In the genomic region with DNA sequence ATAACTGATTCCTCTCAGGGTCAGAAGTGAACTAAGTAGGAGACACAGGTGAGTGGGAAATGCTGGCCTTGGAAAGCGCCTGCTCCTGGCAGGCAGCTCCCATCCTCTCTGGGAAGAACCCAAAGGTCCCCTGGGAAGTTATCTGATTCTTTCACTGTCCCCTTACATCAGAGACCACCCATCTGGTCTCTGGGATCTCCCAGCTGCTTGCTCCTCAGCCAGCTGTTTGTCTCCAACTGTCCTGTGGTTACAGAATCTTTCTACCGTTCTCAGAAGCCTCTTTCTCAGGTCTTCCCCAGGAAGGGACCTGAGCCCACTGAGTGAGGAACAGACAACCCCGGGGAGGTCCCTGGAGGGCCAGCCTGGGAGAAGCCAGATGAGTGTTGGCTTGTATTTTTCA, we compare ENCODE assay signal across 32 mouse cellular contexts. TPM values are rescaled to one million over a fixed set of nuclear protein-coding genes. Genes with fewer than 3 reads are reported as not detected.
DNase-seq lines count a peak whose midpoint lies in the region; ATAC-seq and TF ChIP-seq lines count a peak whose summit lies in the region.
"Had no signal": no experiment of that assay in that cellular context is flagged by ENCODE, and none has a peak within 500 bp of the region (broad histone marks: within the 10 kb centered on the region; RNA-seq: fewer than 3 reads in every experiment).

No protein-coding gene starts in this region.

- H3K79me2 ChIP-seq in heart, adult 2 months (replicated peaks; ENCODE audit: control insufficient read depth, insufficient read depth, low read length), result no peaks in the 10 kb centered on the region

- TF ChIP-seq CTCF in layer of hippocampus, adult 2 months (conservative IDR thresholded peaks at IDR 0.05), result no peak
- TF ChIP-seq CTCF in heart, adult 2 months (IDR thresholded peaks at IDR 0.05), result no peak

- H3K9ac ChIP-seq in forebrain, embryonic 15.5 days (replicated peaks), result no peak overlapping the region
- no peak overlapping the region for H3K9ac ChIP-seq in forebrain, embryonic 14.5 days (ENCODE audit: low read length)
- H3K9ac ChIP-seq in heart, adult 2 months (ENCODE audit: low read depth, low read length), result no peak overlapping the region
- H3K9ac ChIP-seq: embryonic facial prominence, embryonic 12.5 days; hindbrain, embryonic 12.5 days; hindbrain, embryonic 15.5 days had no signal

- H3K4me3 ChIP-seq in forebrain, embryonic 15.5 days, result no peak overlapping the region
- H3K4me3 ChIP-seq in forebrain, embryonic 14.5 days (ENCODE audit: low read depth, low read length), result no peak overlapping the region
- H3K4me3 ChIP-seq in layer of hippocampus, adult 2 months, result no peak overlapping the region
- H3K4me3 ChIP-seq in heart, adult 2 months, result no peak overlapping the region
- H3K4me3 ChIP-seq: embryonic facial prominence, embryonic 12.5 days; erythroblast, embryonic 14.5 days; hindbrain, embryonic 12.5 days; hindbrain, embryonic 15.5 days had no signal

- TF ChIP-seq POLR2A in heart, adult 2 months (IDR thresholded peaks at IDR 0.05; ENCODE audit: insufficient read depth, low read depth, low read length), result no peak

- no peaks in the 10 kb centered on the region for H3K9me3 ChIP-seq in forebrain, embryonic 15.5 days
- H3K9me3 ChIP-seq in forebrain, embryonic 14.5 days (replicated peaks; ENCODE audit: control insufficient read depth, low read length), result no peaks in the 10 kb centered on the region
- H3K9me3 ChIP-seq: embryonic facial prominence, embryonic 12.5 days; hindbrain, embryonic 12.5 days; hindbrain, embryonic 15.5 days had no signal

- no peak overlapping the region for H3K4me2 ChIP-seq in forebrain, embryonic 15.5 days (replicated peaks)
- no peak overlapping the region for H3K4me2 ChIP-seq in forebrain, embryonic 14.5 days (ENCODE audit: low read length)
- H3K4me2 ChIP-seq: embryonic facial prominence, embryonic 12.5 days; heart, embryonic 11.5 days; hindbrain, embryonic 12.5 days; hindbrain, embryonic 15.5 days had no signal

- peaks cover 27% of the 10 kb centered on the region for H3K4me1 ChIP-seq in forebrain, embryonic 15.5 days
- H3K4me1 ChIP-seq in forebrain, embryonic 14.5 days (ENCODE audit: control insufficient read depth, insufficient read depth, low read length), result no peaks in the 10 kb centered on the region
- no peaks in the 10 kb centered on the region for H3K4me1 ChIP-seq in heart, adult 2 months (ENCODE audit: control insufficient read depth, insufficient read depth, low read length)

- peak overlapping the region; percentile 72 for H3K27ac ChIP-seq in forebrain, embryonic 15.5 days (replicated peaks)
- no peak overlapping the region for H3K27ac ChIP-seq in forebrain, embryonic 14.5 days (ENCODE audit: low read depth, low read length)
- H3K27ac ChIP-seq in layer of hippocampus, adult 2 months, result peak overlapping the region; percentile 37; the same call in 1 of the 2 replicates
- H3K27ac ChIP-seq in heart, adult 2 months, result no peak overlapping the region
- H3K27ac ChIP-seq: embryonic facial prominence, embryonic 12.5 days; hindbrain, embryonic 12.5 days; hindbrain, embryonic 15.5 days had no signal

- no peaks in the 10 kb centered on the region for H3K27me3 ChIP-seq in forebrain, embryonic 15.5 days
- no peaks in the 10 kb centered on the region for H3K27me3 ChIP-seq in forebrain, embryonic 14.5 days (replicated peaks; ENCODE audit: control insufficient read depth, insufficient read depth, low read length)
- H3K27me3 ChIP-seq in heart, adult 2 months (ENCODE audit: control insufficient read depth, insufficient read depth, low read length), result no peaks in the 10 kb centered on the region
- H3K27me3 ChIP-seq: embryonic facial prominence, embryonic 12.5 days; hindbrain, embryonic 15.5 days had no signal

- intact Hi-C loops in heart, adult 2 months (cut with DNase I), result no loop called here

- 63% methylated on average over 3 of the region's 3 CpGs for WGBS in forebrain, embryonic 15.5 days
- WGBS in forebrain, embryonic 14.5 days, result 83% methylated on average over 3 of the region's 3 CpGs
- WGBS in heart, adult 2 months, result 55% methylated on average over 3 of the region's 3 CpGs

- no peak for DNase-seq in forebrain, embryonic 14.5 days (ENCODE audit: low spot score)
- no peak for DNase-seq in layer of hippocampus, adult 2 months (ENCODE audit: low spot score in 2 of 2)
- DNase-seq in layer of hippocampus, postnatal 25 days (ENCODE audit: extremely low spot score in 1 of 2, low spot score in 1 of 2), result no peak
- peak; percentile 57 for DNase-seq in NIH3T3 (ENCODE audit: low read depth)
- DNase-seq in heart, adult 2 months, result no peak
- DNase-seq: adrenal gland, adult 8-10 months; adrenal gland, postnatal 25 days; B cell, adult 2 months; cerebellum, adult 11-12 months; cerebellum, adult 8-10 months; cerebellum, postnatal 10 days; cerebellum, postnatal 36 days; gastrocnemius, postnatal 25 days; kidney, adult 8-10 months had no signal

- ATAC-seq in forebrain, embryonic 15.5 days (replicated peaks), result no peak
- no peak for ATAC-seq in forebrain, embryonic 14.5 days
- ATAC-seq: activated CD4-positive, CD25-positive, alpha-beta regulatory T cell, adult 4 months; intestine, postnatal 0 days had no signal

- TF ChIP-seq EP300 in heart, adult 2 months (IDR thresholded peaks at IDR 0.05; ENCODE audit: insufficient read depth, low read depth, low read length), result no peak

- no peaks in the 10 kb centered on the region for H3K36me3 ChIP-seq in forebrain, embryonic 15.5 days
- no peaks in the 10 kb centered on the region for H3K36me3 ChIP-seq in forebrain, embryonic 14.5 days (ENCODE audit: control insufficient read depth, insufficient read depth, low read length)
- no peaks in the 10 kb centered on the region for H3K36me3 ChIP-seq in heart, adult 2 months (ENCODE audit: control insufficient read depth, insufficient read depth, low read length)
- H3K36me3 ChIP-seq: embryonic facial prominence, embryonic 12.5 days; hindbrain, embryonic 12.5 days; hindbrain, embryonic 15.5 days had no signal

RNA-seq across cellular contexts. Expression of gene AL607142.1, which starts 42.4 kb away (rescaled TPM):
- polyA plus RNA-seq in forebrain, embryonic 15.5 days (2015; fragmentation: Nextera tagmentation; extraction: Ambion mirVana), result not detected in 2 replicates
- polyA plus RNA-seq in forebrain, embryonic 14.5 days (2014; fragmentation: Nextera tagmentation; extraction: Ambion mirVana), result not detected in 2 replicates
- not detected for total RNA-seq in layer of hippocampus, adult 2 months (2021)
- total RNA-seq in layer of hippocampus, postnatal 25 days (2021), result not detected
- not detected for total RNA-seq in heart, adult 2 months (2021)
- not detected in 2 replicates for polyA plus RNA-seq in heart, adult 2 months (2012; rRNA removed)
- total RNA-seq: adrenal gland, adult 8-10 months; adrenal gland, postnatal 25 days; gastrocnemius, adult 8-10 months; gastrocnemius, postnatal 25 days; heart, adult 8-10 months; heart, postnatal 25 days; hematopoietic stem cell, adult 5-6 weeks; MEL had no signal
- polyA plus RNA-seq: activated CD4-positive, CD25-positive, alpha-beta regulatory T cell, adult 4 months; brain, embryonic 14.5 days; embryonic facial prominence, embryonic 12.5 days; erythroblast, embryonic 14.5 days; gonadal fat pad, adult 2 months; heart, embryonic 11.5 days; heart, embryonic 14.5 days; heart, postnatal 0 days; hindbrain, embryonic 12.5 days; hindbrain, embryonic 15.5 days; intestine, embryonic 14.5 days; intestine, postnatal 0 days had no signal

Comparison
In these comparisons a context has a peak if more than half of its experiments do, and no peak if none do; other contexts are left out.
1. H3K27ac ChIP-seq: peak in forebrain, embryonic 15.5 days (single experiment) and layer of hippocampus, adult 2 months (single experiment); none in forebrain, embryonic 14.5 days (single experiment) and heart, adult 2 months (single experiment).